Mouse (Mus musculus): ENCODE data around the gene Dntt.

DNA sequence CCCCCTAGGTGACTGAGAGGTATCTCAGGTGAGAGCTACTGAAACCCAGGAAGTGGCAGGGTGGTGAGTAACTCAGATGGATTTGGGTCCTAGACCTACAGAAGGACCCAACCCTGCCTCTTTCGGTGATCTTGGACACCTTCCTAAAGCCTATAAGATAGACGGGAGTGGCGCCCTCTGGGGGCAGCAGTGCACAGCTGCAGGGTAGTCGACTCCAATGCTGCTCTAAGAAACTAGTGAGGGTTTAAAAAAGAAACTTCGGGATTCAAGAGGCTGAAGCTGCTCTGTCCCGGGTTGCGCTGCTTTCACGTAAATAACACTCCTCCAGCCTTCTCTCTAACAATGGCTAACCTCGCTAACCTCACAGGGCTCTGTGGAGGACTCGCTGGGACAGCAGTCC lies 24.5 kb downstream of the Dntt start:
- TF ChIP-seq CTCF (IDR thresholded peaks at IDR 0.05; ENCODE audit: low read depth) (peak; percentile 65), EP300 (optimal IDR thresholded peaks at IDR 0.05) (no peak)
